Mouse (Mus musculus): ENCODE data around the gene Olfr735. TPM values are rescaled to one million over a fixed set of nuclear protein-coding genes. Genes with fewer than 3 reads are reported as not detected.

The Olfr735 gene
- not detected in 2 replicates for polyA plus RNA-seq (2012; rRNA removed)

DNA sequence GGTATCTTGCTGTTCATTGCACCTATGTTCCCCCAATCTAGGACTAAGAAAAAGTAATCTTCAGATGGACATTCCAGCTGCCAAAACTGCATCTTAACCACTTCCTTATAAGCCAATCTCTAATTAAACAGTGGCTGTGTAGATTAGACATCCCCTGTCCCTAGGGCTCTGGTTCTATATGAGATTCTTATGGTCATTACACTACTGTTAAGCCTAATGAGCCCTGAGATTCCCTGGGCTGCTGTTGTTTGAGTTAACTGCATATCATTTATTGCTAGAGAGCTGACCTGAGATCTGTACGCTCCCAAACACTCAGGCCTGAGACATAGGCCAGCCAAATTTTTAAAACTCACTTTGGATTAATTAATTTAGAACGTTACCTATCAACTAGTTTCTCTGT lies at the start of gene Olfr735:
TSS of gene Olfr735 (minus strand) at position 77 of the 400 bp plus-strand sequence.
- Histone ChIP-seq H3K27me3 (ENCODE audit: control insufficient read depth, insufficient read depth, low read length) (no peaks in the 10 kb centered on the region), H3K4me3 (replicated peaks; ENCODE audit: insufficient read depth, low read depth, low read length) (no peak within 1 kb of the TSS), H3K27ac (ENCODE audit: insufficient read depth, low read length) (no peak within 1 kb of the TSS), H3K4me1 (ENCODE audit: control insufficient read depth, insufficient read depth, low read length) (no peaks in the 10 kb centered on the region)
- TF ChIP-seq CTCF (IDR thresholded peaks at IDR 0.05; ENCODE audit: borderline replicate concordance, insufficient read depth, low read depth, low read length) (no peak), POLR2A (IDR thresholded peaks at IDR 0.05; ENCODE audit: borderline replicate concordance, insufficient read depth, low read length) (no peak)
- DNase-seq, result no peak
- WGBS, result 79% methylated on average over 2 of the region's 2 CpGs

DNA sequence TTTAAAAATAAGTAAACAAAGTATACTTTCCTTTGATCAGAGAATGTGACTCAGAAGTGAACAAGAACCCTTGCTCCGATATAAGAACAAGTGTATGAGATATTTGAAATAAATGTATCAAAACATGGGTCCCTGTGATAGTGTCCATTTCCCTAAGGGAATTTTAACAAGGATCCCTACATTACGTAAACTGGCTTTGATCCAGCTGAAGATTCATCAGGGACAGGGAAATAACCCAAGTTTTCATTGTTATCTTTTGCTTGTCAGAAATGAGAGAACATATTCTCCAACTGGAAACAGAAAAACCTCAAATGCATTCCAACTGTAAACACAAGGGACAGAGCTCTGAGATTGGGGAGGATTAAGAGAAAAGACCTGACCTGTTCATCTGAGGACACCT lies 32.2 kb upstream of the Olfr735 start, which contains the start of gene Olfr736:
TSS of gene Olfr736 (plus strand) at position 301 of the 400 bp plus-strand sequence.
- no peak for DNase-seq
- TF ChIP-seq CTCF (IDR thresholded peaks at IDR 0.05; ENCODE audit: borderline replicate concordance, insufficient read depth, low read depth, low read length) (no peak), POLR2A (IDR thresholded peaks at IDR 0.05; ENCODE audit: borderline replicate concordance, insufficient read depth, low read length) (no peak)
- no peaks in the 10 kb centered on the region for H3K4me1 ChIP-seq (ENCODE audit: control insufficient read depth, insufficient read depth, low read length)
- H3K4me3 ChIP-seq (replicated peaks; ENCODE audit: insufficient read depth, low read depth, low read length), result no peak within 1 kb of the TSS
- 67% methylated on average over 2 of the region's 2 CpGs for WGBS
- H3K27ac ChIP-seq (ENCODE audit: insufficient read depth, low read length), result no peak within 1 kb of the TSS
- no peaks in the 10 kb centered on the region for H3K27me3 ChIP-seq (ENCODE audit: control insufficient read depth, insufficient read depth, low read length)

GRCm38 (mm10) chr14:50363561-50363960 lies 14.9 kb upstream of the Olfr735 start:
- 82% methylated on average over 2 of the region's 2 CpGs for WGBS
- no peaks in the 10 kb centered on the region for H3K4me1 ChIP-seq (ENCODE audit: control insufficient read depth, insufficient read depth, low read length)
- H3K27me3 ChIP-seq (ENCODE audit: control insufficient read depth, insufficient read depth, low read length), result no peaks in the 10 kb centered on the region
- DNase-seq, result no peak
- no peak overlapping the region for H3K27ac ChIP-seq (ENCODE audit: insufficient read depth, low read length)
- TF ChIP-seq CTCF (IDR thresholded peaks at IDR 0.05; ENCODE audit: borderline replicate concordance, insufficient read depth, low read depth, low read length) (no peak), POLR2A (IDR thresholded peaks at IDR 0.05; ENCODE audit: borderline replicate concordance, insufficient read depth, low read length) (no peak)
- H3K4me3 ChIP-seq (replicated peaks; ENCODE audit: insufficient read depth, low read depth, low read length), result no peak overlapping the region

- Histone ChIP-seq H3K27ac (ENCODE audit: insufficient read depth, low read length) (no peak overlapping the region), H3K4me3 (replicated peaks; ENCODE audit: insufficient read depth, low read depth, low read length) (no peak overlapping the region), H3K4me1 (ENCODE audit: control insufficient read depth, insufficient read depth, low read length) (no peaks in the 10 kb centered on the region), H3K27me3 (ENCODE audit: control insufficient read depth, insufficient read depth, low read length) (no peaks in the 10 kb centered on the region)
- TF ChIP-seq POLR2A (IDR thresholded peaks at IDR 0.05; ENCODE audit: borderline replicate concordance, insufficient read depth, low read length), result no peak
- TF ChIP-seq CTCF (IDR thresholded peaks at IDR 0.05; ENCODE audit: borderline replicate concordance, insufficient read depth, low read depth, low read length), result no peak
- no peak for DNase-seq
- 80% methylated on average over 3 of the region's 3 CpGs for whole genome bisulfite sequencing
These were observed 11.8 kb upstream of the Olfr735 start for GRCm38 (mm10) chr14:50360480-50360879.

GRCm38 (mm10) chr14:50357593-50357992 lies 8.9 kb upstream of the Olfr735 start, which contains the start of gene Tlr11:
TSS of gene Tlr11 (plus strand) at chr14:50357914.
- DNase-seq, result no peak
- H3K4me3 ChIP-seq (replicated peaks; ENCODE audit: insufficient read depth, low read depth, low read length), result no peak within 1 kb of the TSS
- no peaks in the 10 kb centered on the region for H3K27me3 ChIP-seq (ENCODE audit: control insufficient read depth, insufficient read depth, low read length)
- 81% methylated on average over 2 of the region's 2 CpGs for WGBS
- TF ChIP-seq POLR2A (IDR thresholded peaks at IDR 0.05; ENCODE audit: borderline replicate concordance, insufficient read depth, low read length) (no peak), CTCF (IDR thresholded peaks at IDR 0.05; ENCODE audit: borderline replicate concordance, insufficient read depth, low read depth, low read length) (no peak)
- H3K4me1 ChIP-seq (ENCODE audit: control insufficient read depth, insufficient read depth, low read length), result no peaks in the 10 kb centered on the region
- no peak within 1 kb of the TSS for H3K27ac ChIP-seq (ENCODE audit: insufficient read depth, low read length)

DNA sequence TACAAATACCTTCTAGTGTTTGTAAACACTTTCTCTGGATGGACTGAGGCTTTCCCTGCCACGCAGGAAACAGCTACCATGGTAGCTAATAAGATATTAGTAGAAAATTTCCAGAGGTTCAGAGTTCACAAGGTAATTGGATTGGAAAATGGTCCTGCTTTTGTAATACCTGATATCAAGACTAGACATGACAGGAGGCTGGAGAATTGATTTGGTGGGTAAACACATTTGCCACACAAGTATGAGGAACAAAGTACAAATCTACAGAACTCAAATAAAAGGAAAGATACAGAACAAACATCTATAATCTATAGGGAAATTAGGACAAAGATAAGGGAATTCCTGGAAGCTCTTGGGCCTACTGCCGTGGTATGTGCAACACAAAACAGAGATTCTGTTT lies 8.1 kb upstream of the Olfr735 start:
- no peak for TF ChIP-seq POLR2A (IDR thresholded peaks at IDR 0.05; ENCODE audit: borderline replicate concordance, insufficient read depth, low read length)
- TF ChIP-seq CTCF (IDR thresholded peaks at IDR 0.05; ENCODE audit: borderline replicate concordance, insufficient read depth, low read depth, low read length), result no peak
- no peak overlapping the region for H3K4me3 ChIP-seq (replicated peaks; ENCODE audit: insufficient read depth, low read depth, low read length)
- H3K27me3 ChIP-seq (ENCODE audit: control insufficient read depth, insufficient read depth, low read length), result no peaks in the 10 kb centered on the region
- DNase-seq, result no peak
- no peak overlapping the region for H3K27ac ChIP-seq (ENCODE audit: insufficient read depth, low read length)
- H3K4me1 ChIP-seq (ENCODE audit: control insufficient read depth, insufficient read depth, low read length), result no peaks in the 10 kb centered on the region
- 86% methylated on average over 2 of the region's 2 CpGs for WGBS

GRCm38 (mm10) chr14:50352438-50352837 lies 3.8 kb upstream of the Olfr735 start:
- DNase-seq, result no peak
- WGBS, result 33% methylated on average over 3 of the region's 3 CpGs

DNA sequence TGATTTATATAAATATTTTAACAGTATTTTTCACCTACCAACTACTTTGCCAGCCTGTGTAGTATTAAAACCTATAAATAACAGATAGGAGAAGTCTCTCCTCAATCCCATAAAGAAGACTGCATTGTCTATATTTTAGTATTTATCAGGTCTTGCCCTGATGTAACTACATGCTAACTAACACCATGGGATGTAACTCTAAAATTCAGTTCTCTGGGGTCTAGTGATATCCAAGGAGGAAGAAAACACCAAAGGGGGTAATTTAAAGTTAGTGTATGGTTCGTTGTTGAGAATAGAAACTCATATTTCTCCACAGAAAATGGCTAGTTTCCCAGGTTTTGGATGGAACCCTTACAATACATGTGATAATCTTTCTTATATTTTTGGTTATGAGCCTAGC lies 22.0 kb downstream of the Olfr735 start, which contains the start of gene Olfr734:
TSS of gene Olfr734 (minus strand) at position 101 of the 400 bp plus-strand sequence.
- no peak for DNase-seq
- 55% methylated on average over 1 of the region's 1 CpGs for WGBS
- TF ChIP-seq CTCF (IDR thresholded peaks at IDR 0.05; ENCODE audit: borderline replicate concordance, insufficient read depth, low read depth, low read length) (no peak), POLR2A (IDR thresholded peaks at IDR 0.05; ENCODE audit: borderline replicate concordance, insufficient read depth, low read length) (no peak)
- Histone ChIP-seq H3K27me3 (ENCODE audit: control insufficient read depth, insufficient read depth, low read length) (no peaks in the 10 kb centered on the region), H3K4me1 (ENCODE audit: control insufficient read depth, insufficient read depth, low read length) (no peaks in the 10 kb centered on the region), H3K4me3 (replicated peaks; ENCODE audit: insufficient read depth, low read depth, low read length) (no peak within 1 kb of the TSS), H3K27ac (ENCODE audit: insufficient read depth, low read length) (no peak within 1 kb of the TSS)

More at GRCm38 (mm10) chr14:50352438-50352837, 3.8 kb upstream of the Olfr735 start:
- no peak overlapping the region for H3K4me3 ChIP-seq (replicated peaks; ENCODE audit: insufficient read depth, low read depth, low read length)
- no peak overlapping the region for H3K27ac ChIP-seq (ENCODE audit: insufficient read depth, low read length)
- TF ChIP-seq POLR2A (IDR thresholded peaks at IDR 0.05; ENCODE audit: borderline replicate concordance, insufficient read depth, low read length) (no peak), CTCF (IDR thresholded peaks at IDR 0.05; ENCODE audit: borderline replicate concordance, insufficient read depth, low read depth, low read length) (no peak)
- H3K27me3 ChIP-seq (ENCODE audit: control insufficient read depth, insufficient read depth, low read length), result no peaks in the 10 kb centered on the region
- no peaks in the 10 kb centered on the region for H3K4me1 ChIP-seq (ENCODE audit: control insufficient read depth, insufficient read depth, low read length)
